Mouse (Mus musculus) heart, postnatal 4 days (tissue): Measurements from ENCODE around the gene Gm21409. TPM values are rescaled to one million over a fixed set of nuclear protein-coding genes. Genes with fewer than 3 reads are reported as not detected.
"Not testable (repeated sequence)": the region's sequence is repeated elsewhere in the genome, so short reads cannot be mapped to it uniquely, and the experiment has no call there.

ENCODE experiments used
- DNase-seq: peaks from one replicate; pipeline ENCODE4 v3.0.0; 2021
- total RNA-seq, 2 experiments: library from RNA; stranded (reverse); gene quantifications; 2 replicates each; pipeline ENCODE4 v1.2.3; 2021

Gene Gm21409
- total RNA-seq, result not detected

GRCm38 (mm10) chrY:84746385-84746784 lies at the start of gene Gm21409:
Gene Gm21409 (plus strand): TSS chrY:84746685.
- not testable (repeated sequence) for DNase-seq

Other genes starting within 250 kb of the Gm21409 start
- not detected for gene Gm21394, start 181.8 kb upstream of the Gm21409 start, total RNA-seq